Mouse (Mus musculus) induced T-regulatory cell, adult 2 months (primary cell): ENCODE data around the gene BC048507.
"Not testable (repeated sequence)": the region's sequence is repeated elsewhere in the genome, so short reads cannot be mapped to it uniquely, and the experiment has no call there.

Experiments
- DNase-seq: peaks from one replicate; pipeline ENCODE4 v3.0.0-alpha.2; 2012; ENCODE audit warnings: low read depth

The BC048507 gene

DNA sequence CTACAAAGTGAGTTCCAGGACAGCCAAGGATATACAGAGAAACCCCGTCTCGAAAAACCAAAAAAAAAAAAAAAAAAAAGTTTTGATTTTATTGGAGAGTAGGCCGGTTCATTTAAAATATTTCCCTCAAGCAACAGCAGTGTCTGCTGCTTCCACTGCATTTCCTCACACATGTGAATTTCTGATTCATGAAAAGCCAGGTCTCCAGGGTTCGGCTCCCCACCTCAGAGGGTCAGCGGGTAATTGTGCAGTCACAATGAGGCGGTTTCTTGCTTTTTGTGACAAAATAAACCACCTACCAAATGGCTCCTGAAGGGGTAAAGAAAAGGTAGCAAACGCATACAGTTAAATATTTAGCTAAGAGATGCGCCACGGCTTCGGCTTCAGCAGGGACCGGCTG, at the start of gene BC048507:
Gene BC048507 (plus strand): TSS at position 301 of the 400 bp plus-strand sequence.
- DNase-seq, result no peak

DNA sequence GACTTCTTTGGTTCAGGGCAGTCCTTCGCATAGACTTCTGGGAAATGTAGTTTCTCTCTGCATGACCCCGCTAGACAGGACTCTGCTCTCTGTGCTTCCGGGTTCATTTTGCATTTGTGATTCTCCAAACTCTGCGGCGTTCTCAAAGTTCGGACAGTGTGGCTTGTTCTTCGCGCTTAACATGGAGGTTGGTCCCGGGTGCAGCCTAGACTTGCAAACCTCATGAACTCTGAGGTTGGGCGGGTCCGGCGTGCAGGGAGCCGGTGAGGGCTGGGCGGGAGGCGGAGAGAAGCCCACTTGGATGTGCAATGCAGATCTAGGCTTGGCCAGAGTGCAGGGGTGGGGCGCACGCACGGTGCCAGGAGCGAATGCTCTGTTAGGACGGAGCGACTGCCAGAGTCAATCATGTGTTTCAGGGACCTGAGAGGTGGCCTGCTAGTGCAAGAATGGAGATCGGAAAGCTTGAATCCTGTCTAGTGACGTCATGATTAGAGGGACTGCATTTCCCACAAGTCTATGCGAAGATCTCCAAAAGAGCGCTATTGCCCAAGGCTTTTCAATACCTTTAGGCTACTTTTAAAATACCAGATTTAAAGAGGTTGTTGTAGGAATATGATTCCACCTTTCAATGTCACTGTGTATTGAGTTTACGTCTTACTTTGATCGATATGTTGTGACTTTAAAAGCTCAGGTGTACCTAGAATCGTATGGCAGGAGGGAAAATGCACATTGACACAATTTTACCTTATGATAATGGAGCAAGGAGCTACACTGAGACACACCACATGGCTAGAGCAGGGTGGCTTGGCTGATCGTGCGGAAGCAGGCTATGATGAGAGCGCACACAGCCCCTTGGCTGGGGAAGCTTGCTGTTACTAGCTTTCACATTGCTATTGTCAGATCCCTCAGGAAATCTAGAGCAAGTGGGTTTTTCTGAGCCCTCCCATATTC, 49.1 kb upstream of the BC048507 start, which contains the start of gene Zfp273:
Gene Zfp273 (plus strand): TSS at position 31 of the 951 bp plus-strand sequence.
- peak; percentile 89 for DNase-seq

DNA sequence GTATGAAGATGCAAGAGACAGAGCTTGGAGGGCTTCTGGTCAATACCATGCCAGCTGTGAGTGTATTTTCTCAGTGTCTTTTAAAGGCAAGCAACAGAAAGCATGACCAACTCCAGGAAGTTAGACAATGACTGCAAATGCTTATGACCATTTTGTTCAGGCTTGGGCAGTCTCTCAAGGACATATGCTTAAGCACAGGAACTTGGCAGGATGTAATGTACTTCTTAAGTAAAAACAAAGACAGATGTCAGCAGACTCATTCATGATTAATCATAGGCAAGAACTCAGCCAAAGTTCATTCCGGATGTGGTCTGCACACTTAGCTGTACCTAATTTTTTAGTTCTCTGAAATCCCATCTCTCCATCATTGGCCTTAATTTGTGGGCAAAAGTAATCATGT, 44.5 kb upstream of the BC048507 start:
- DNase-seq, result no peak

DNA sequence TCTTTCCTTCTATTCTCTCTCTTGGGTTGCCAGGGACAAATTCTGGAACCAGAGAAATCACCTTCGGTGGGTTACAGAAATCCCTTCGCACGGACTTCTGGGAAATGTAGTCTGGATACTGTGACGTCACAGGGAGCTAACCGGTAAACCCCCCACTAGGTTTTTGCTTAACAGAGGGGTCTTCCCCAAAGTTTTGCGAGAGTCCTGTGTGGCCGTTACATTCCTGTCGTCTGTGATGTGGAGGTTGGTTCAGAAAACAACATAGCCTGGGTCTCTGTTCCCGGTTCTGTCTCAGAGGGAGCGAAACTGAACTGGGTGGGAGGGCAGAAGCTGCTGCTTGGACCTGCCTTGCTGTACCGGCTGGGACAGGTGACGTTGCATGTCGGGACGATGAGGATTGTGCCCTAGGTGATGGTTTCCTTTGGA, 32.2 kb upstream of the BC048507 start, which contains the start of gene Gm10037:
Gene Gm10037 (plus strand): TSS at position 196 of the 426 bp plus-strand sequence.
- peak; percentile 75 for DNase-seq

DNA sequence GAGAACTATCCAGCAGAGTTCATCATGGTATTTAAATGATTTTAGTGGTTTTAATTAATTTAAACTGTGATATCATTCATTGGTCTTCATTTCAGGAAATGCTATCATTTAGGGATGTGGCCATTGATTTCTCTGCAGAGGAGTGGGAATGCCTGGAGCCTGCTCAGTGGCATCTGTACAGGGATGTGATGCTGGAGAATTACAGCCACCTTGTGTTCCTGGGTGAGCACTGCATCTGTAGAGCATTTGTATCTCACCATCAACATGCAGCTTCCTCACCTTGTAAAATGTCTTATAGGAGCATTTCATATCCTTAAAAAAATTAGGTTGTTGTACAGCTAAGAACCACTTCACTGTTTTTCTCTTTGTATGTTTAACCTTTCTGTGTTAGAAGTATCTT, 30.0 kb upstream of the BC048507 start:
- not testable (repeated sequence) for DNase-seq

DNA sequence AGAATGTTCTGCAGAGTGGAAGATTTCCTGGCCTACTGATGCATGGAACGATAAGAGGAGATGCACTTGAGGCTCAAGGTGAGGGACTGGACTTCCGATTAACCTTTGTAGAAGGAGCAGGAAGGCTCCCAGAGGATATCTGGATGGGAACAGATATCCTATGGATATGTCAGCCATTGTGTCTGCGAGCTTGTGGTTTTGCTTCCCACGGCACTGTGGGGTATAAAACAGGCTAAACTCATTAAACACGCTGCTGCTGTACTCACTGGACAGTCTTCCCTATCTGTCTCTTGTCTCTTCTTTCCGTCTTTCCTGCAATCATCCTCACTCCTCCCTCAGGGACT, 19.4 kb upstream of the BC048507 start:
- no peak for DNase-seq

DNA sequence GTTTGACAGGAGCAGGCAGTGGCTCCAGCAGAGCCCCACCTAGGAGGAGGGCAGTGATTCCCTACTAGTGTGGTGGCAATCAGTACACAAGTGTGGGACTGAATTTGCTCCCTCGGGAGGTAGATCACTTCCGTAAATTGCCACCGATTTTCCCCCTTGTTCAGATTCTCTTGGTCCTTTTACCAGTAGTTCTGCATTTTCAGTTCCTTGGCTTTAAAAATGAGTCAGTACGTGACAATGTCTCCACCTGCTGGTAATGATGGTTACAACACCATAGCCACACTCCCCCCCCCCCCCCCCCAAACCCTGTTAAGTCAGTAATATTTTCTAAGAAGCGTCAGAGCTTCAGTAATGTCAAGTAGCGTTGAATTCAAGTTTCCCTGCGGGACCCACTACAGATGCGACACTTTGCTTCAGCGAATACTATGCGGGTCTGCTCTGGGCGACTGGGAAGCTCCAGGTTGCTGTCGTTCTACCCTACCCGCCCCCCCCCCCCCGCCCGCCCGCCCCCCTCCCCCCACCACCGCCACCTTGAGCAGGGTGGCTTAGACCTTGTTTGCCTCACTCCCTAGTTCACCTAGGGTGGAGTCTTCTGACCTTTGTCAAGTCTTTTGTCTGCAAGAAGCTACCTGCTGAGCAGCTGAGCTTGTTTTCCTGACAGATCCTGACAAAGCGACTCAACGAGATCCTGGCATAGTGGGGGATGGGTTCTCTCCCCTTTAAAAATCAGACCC, 18.8 kb upstream of the BC048507 start:
- peak; percentile 79 for DNase-seq

DNA sequence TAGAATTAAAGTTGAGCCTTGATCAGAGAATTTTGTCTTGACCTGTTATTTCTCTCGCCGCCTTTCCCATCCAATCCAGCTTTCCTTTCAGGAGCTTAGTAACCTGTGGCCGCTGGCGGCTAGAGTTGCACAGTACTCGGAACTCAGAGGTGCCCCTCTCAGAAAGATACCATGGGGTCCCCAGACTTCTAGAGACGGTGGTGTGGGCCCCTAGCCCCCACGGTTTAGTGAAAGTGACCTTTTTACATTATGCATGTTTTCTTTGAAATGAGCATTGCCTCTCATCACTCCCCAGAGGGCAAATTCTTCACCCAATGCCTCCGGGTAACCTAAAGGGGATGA, 18.3 kb upstream of the BC048507 start:
- no peak for DNase-seq

DNA sequence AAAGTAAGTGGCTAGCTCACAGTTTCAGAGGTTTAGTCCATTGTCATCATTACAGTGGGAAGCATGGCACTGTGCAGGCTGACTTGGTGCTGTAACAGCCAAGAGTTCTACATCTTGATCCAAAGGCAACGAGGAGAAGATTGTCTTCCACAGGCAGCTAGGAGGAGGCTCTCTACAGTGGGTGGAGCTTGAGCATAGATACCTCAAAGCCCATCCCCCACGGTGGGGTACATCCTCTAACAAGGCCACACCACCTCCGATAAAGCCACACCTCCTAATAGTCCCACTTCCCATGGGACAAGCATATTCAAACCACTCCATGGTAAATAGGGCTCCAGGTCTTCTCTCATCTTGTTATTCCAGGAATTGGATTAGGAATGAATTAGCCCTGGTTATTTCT, 12.8 kb upstream of the BC048507 start:
- no peak for DNase-seq

DNA sequence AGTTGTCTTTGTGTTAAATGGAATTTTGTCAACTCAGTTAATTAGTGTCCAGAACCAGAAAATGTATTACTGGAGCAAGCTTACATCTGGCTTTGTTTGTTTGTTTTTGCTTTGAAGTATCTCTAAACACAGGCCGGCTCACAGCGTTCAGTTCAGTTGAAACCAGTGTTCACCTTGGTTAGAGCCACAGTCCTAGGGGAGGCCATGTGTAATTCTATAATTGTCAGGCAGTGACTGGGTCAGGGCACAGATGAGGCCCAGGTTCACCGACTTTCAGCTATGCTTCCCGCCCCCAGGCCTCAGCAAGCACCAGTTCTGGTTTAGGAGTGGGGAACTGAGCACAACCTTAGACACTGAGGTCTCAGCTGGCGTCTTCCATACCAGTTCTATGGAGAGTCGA, 10.0 kb upstream of the BC048507 start:
- DNase-seq, result no peak

DNA sequence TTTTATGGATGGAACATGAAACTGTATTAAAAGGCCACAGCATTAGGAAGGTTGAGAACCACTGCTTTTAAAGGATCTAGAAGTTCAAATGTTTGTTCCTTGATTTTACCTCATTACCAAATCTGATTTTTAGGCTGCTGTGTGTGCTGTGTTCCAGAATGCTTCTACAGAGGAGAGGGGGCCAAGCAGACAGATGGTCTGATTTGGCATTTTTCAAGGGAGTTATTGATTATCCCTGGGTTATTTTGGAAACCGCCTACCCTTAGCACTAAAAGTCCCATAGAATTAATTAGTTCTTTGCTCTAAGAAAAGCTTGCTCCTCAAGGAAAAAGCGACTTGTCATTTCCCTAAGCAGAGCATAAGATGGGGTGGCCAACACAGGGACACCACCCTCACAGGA, 9.1 kb upstream of the BC048507 start:
- DNase-seq, result no peak

DNA sequence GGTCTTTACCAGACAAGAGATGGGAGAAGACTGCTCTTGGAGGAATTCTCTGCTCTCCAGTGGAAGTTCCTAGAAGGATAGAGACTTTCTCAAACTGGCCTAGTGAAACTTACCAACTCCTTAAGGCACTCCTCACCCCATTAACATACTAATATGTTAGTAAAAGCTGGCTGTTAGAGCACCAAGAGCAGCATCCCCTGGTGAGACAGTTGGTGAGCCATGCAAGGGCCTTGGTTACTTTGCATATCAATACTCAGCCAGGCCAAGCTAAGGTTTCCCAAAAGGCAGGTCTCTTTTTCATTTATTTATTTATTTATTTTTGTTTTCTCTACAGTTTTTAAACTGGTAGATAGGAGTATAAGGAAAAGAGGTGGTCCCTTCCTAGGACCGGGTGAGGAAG, 5.8 kb upstream of the BC048507 start:
- no peak for DNase-seq

DNA sequence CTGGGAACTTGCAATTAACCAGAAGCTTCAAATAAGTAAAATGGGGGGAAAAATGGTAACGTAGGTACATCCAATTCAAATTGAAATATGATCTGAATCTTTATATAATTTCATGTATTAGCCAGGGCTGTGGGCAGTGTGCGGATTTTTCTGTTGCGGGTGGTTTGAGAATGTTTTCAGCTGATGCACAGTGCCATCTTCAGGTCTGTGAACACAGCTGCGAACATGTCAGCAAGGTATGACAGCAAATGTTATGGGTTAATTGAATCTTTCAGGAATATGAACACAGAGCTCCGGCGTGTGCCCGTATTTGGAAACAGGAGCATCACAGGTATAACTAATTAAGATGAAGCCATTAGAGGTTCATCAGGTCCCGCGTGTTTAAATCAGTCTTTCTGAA, 618 bp upstream of the BC048507 start:
- no peak for DNase-seq

DNA sequence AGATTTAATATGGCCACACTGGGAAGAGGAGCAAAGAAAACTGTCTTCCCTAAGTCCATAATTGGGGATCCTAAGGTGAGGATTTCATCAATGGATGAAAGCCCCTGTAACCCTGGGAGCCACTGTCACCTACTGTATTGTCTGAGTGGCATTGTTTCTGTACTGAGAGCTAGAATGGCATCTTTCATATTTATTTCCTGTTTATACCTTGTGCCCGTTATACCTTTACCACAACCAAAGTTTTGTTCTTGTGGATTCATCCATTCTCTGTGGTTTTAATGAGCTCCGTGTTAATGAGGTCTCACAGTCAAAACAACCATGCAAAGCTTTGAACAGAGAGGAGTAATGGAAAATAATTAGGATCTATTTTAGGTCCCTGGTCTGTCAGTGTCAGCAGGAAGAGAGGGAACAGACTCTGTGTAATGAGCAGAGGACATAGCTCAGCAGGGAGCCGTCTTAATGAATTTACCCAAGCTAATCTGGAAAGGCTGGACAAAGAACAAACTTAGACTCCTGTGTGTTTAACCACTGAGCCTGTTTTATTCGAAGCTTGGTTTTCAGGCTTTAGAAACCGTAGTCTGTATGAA, 1.7 kb downstream of the BC048507 start:
- DNase-seq, result no peak

DNA sequence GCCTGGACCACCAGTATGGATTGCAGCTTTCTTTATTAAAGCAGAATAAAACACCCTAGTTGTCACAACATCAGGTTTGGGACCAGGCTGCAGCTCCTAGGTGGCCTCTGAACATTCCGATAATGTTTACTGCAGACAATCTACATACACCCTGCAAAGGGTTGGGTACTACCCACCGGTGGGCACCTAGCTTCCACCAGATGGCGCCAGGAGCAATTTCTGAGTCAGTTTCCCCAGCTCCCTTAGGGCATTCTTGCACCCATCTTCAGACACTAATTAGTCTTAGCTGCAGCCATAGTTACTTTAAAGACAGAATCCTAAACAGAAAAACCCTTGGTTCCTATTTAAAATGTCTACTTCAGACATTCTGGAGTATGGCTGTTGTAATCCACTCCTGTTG, 4.8 kb downstream of the BC048507 start:
- DNase-seq, result peak; percentile 8

DNA sequence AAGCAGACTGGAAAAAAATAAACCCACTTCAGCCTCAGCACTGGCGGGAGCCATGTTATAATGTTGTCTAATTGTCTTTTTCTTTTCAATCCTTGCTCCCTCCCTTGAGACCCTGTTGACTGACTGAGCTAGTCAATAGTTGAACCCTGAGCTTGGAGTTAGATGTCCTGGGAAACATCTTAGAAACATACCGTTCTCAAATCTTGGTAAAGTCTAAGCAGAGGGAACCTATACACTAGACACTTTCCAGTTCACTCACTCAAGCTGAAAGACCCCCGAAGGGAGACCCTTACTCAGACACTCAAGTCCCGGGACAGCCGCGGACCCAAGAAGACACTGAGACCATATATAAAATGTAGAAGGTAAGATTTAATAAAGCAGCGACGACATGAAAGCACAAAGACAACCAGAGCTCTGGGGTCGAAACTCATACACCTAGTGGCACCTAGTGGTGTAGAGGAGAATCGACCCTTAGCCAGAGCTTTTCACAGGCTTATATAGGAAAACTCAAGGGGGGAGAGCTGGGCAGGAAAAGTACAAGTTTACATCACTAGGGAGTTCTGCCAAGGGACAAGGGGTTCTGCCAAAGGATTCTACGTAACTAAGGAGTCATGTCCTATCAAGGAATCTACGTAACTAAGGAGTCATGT, 13.0 kb downstream of the BC048507 start:
- not testable (repeated sequence) for DNase-seq

DNA sequence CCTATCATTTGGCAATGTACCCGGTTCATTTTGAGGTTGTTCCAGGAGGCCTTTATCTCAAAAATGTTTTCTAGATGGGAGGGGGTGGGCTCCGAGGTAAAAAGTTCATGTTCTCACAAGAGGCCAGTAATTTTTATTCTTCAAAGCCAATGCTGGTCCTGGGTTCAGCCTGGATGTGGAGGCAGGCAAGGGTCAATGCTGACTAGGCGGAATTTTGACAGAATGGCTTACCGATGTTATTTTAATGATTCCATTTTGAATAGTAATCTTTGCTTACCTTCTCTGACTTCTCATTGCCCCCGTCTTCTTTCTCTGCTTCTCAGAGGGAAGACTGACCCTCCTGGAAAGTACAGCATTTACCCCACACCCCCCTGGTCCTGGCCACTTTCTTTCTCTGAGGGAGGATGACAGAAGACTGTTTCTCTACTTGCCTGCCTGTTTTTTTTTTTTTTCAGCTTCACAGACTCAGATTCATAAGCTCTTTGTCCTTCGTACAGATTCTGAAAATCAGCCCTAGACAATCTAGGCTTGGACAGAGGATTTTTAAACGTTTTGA, 13.7 kb downstream of the BC048507 start:
- no peak for DNase-seq

DNA sequence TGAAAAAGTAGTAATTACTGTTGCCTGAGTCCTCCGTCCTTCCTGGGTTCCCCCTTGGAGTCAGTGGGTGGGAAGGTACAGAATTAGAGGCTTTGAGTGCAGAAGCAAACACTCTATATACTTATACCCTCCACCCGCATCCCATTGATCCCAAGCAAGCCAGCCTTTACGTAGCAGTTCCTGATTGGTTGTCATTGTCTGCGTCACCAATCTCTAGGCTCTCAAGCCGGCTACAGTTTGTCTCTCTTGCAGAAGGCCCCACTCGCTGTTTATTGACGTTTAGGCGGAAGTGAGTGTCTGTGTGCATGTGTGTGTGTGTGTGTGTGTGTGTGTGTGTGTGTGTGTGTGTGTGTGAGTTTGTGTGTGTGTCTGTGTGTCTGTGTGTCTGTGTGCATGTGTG, 20.8 kb downstream of the BC048507 start:
- DNase-seq, result no peak

DNA sequence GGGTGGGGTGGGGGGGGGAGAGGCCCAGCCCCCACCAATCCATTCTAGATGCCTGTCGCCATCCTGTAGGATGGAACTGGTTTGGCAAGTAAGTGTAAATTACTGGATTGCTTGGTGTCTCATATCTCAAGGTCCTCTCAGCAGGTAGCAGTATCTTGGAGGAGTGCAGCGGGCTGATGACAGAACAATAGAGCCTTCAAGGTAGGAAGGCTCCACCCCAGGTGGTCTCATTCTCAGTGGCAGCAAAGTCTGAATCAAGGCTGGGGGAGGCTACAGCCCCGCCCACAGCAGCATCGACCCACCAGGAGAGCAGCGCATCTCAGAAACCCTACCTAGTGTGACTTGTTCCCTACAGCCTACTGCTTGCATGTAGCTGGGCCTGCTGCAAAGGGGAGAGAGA, 46.6 kb downstream of the BC048507 start:
- no peak for DNase-seq
